Mouse (Mus musculus) inflammation-experienced regulatory T-cells, adult 6 months (primary cell): Measurements from ENCODE around the gene Zfp651. TPM values are rescaled to one million over a fixed set of nuclear protein-coding genes. Genes with fewer than 3 reads are reported as not detected.

Experiments
- ATAC-seq: one replicate; pipeline ENCODE4 v1.8.0; 2017
- polyA plus RNA-seq, 3 experiments: library from polyadenylated mRNA; unstranded; fragments of 100-300 nt; shearing (Covaris generic); gene quantifications; one replicate each; pipeline ENCODE4 v1.2.1; 2017

Zfp651 gene
- polyA plus RNA-seq = under 1 TPM in 2 of 3 experiments, not detected in 1; 0.23 to 0.24 TPM

DNA sequence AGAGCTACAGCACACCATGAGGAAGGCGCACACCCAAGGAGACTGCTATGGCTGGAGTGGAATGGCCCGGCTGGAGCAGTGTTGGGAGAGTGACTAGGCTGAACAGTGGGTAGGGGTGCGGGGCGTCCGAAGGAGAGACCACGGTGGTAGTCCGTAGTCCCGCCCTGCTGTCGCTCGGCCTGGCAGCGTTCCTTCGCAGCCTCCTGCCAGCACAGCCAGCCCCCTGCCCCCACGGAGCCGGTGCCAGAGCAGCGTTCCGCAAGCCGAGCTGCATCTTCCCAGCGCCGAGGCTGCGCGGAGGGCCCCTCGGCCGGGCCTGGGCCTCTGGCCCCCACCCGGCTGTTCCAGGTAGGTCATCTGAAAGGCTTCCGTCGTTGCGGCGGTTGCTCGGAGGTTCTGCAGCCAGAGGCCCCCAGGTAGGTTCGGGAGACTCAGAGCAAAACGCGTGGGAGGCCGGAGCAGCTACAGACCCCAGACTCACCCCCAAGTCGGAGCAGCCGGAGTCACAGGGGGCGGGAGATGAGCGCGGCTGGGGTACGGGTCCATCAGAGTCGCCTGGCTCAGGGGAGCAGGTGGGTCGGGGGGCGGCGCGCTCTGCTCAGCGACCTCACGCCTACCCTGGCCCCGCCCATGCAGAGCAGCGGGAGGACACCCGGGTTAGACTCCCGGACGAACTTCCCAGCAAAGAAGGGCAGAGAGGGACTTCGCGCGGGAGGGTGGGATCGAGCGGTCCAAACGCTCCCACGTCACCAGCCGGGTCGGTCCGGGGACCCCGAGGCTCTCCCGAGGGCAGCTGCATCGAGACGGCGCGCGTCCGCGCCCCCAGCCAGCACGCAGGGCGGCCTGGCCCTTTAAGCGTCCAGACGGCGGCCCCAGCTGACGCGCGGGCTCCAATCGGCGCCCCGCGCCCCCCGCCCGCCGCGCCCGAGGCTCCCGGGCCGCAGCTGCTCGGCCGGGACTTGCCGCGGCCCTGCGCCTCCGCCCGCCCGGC, at the start of gene Zfp651:
Gene Zfp651 (plus strand): TSS at position 240 of the 991 bp plus-strand sequence.
- no peak for ATAC-seq

GRCm38 (mm10) chr9:121709898-121710583, 49.1 kb upstream of the Zfp651 start, which contains the start of gene Ss18l2:
Ss18l2 (plus strand) TSS chr9:121710329.
- ATAC-seq = peak; percentile 94

GRCm38 (mm10) chr9:121710584-121710975, 48.5 kb upstream of the Zfp651 start:
- ATAC-seq = peak; percentile 19

GRCm38 (mm10) chr9:121717048-121717447, 42.1 kb upstream of the Zfp651 start:
- no peak for ATAC-seq

DNA sequence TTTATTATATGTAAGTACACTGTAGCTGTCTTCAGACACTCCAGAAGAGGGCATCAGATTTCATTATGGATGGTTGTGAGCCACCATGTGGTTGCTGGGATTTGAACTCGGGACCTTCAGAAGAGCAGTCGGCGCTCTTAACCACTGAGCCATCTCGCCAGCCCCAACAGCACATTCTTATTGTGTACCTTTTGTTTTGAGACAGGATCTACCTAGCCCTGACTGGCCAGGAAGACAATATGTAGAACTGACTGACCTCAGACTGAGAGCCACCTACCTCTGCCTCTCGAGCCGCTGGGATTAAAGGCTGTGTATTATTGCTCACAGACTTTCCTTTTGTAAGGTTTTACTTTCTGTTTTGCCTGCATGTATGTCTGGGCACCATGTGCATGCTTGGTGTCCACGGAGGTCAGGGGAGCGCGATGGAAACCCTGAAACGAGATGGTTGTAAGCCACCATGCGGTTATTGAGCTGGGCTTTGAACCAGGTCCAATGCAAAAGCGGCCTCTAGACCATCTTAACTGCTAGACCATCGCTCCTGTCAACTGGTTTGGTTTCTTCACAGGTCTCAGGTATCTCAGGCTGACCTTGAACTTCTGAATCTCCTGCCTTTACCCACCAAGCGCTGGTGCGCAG, 40.9 kb upstream of the Zfp651 start:
- peak; percentile 32 for ATAC-seq

DNA sequence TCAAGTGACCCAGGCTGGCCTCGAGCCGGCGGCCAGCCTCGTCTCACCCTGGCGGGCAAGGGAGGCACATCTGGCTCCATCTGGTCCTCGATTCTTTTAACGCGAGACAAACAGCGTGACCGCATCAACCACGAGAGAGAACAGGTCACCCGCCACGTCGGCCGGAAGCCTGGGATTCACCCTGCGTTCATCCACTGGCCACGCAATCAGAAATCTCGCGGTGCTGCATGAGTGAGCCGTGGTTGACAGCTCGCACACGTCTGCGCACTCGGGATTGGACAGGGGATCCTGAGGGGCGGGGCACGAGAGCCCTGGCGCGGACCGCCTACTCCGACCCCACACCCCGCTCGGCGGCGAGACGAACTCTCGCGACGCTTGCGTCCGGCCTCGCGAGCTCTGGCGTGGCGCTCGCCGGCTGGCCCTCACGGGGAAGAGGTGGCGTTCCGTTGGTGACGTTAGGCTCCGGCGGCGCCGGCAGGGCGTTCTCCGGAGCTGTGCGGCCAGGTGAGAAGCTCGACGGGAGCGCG, 40.3 kb upstream of the Zfp651 start, which contains the start of gene Nktr:
Gene Nktr (plus strand): TSS at position 378 of the 527 bp plus-strand sequence.
- ATAC-seq = peak; percentile 89

- peak; percentile 33 for ATAC-seq
Measured at GRCm38 (mm10) chr9:121719347-121720331, 39.5 kb upstream of the Zfp651 start.

DNA sequence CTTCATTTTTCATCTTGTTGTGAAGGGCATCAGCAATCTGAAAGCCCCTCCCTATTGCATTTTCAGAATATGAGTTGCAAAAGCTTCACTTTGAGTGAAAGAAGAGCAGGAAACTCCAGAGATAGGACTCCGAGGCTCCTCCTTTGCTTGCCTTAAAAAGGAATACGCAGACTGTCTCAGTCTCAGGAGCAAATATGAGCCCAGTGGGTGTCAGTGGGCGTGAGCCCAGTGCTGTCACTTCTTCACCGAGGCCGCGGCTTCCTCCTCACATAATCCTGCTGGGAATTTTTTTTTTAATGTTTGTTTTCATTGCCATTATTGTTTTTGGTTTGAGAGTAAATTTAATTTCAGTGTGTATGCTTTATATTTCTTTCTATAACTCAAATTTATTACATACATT, 18.6 kb upstream of the Zfp651 start:
- no peak for ATAC-seq

- ATAC-seq = peak; percentile 58
Measured at GRCm38 (mm10) chr9:121741168-121741567, 18.0 kb upstream of the Zfp651 start.

- no peak for ATAC-seq
Measured at GRCm38 (mm10) chr9:121744051-121744450, 15.1 kb upstream of the Zfp651 start.

DNA sequence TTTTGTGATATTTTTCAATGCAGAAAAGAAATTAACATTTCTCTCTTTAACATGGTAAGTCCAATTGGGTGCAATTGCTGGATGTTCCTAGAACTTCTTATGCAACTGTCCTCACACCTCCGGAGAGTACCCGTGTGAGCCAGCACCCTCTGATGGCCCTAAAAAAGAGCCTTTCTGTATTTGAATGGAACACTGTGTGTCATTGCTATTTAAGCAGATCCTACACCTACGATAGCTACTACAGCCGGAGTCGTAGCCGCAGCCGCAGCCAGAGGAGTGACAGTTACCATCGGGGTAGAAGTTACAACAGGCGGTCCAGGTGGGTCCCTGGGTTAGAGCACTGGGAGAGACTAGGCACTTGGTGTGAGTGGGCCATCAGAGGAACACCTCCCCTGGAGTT, 6.4 kb upstream of the Zfp651 start:
- no peak for ATAC-seq

- no peak for ATAC-seq
Measured at GRCm38 (mm10) chr9:121754624-121755023, 4.5 kb upstream of the Zfp651 start.

- ATAC-seq = no peak
Measured at GRCm38 (mm10) chr9:121756785-121757184, 2.3 kb upstream of the Zfp651 start.

DNA sequence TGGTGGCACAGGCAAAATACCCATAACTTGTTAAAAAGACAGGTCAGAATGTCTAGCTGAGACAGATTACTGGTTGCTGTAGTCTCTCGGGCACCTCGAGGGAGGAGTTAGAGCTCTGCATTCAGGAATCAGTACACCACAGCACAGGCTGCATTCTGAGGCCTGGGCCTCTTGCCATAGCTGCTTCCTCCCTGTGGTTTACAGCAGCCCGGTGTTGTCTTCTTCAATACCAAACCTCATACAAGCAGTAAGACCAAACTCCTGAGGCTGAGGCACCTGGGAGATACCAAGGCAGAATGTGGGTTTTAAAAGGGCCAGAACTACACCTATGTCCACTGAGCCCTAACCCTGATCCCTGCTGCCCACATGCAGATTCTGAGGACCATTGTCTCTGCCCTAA, 1.7 kb upstream of the Zfp651 start:
- peak; percentile 51 for ATAC-seq

DNA sequence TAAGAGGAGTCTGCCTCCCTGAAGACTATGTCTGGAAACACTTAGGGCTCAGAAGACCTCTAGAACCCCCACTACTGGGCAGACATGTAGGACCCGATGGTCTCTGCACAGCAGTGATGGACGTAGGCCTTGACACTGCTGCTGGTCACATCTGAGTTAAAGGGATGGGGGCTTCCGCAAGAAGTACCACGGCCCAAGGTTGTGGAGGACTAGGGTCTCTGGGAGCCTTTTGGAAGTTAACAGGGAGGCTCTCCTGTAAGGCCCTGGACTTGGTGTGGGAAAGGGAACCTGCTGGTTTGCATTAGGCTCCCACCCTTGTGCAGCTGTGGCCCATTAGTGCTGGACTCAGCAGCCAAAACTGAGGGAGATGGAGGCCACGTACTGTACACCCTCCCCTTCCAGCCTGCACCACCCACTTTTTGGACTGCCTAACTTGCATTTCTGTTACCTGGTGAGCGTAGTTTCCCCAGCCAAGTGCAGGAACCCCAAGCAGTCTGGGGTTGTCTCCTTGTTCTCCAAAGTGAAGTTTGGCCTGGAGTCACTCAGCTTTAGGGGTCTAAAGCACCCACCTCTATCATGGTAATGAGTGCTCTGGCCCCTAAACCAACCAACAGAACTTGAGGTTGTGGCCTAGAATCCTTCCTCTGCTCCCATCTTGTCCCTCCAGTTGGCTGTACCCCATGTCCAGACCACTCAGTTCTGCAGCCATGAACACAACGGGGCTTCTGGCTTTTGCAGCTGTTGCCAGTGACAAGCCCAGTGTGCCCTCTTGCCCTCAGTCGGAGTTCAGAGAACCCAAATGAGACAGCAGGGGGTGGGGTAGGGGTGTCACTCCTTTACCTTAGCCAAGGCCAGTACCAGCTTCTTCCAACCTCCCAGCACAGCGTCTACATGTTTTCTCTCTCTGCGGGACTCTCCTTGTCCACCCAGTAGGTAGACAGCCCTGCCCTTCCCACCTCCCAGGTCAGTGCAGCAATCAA, 1.0 kb upstream of the Zfp651 start:
- no peak for ATAC-seq

GRCm38 (mm10) chr9:121760271-121761090, 1.4 kb downstream of the Zfp651 start:
- no peak for ATAC-seq

DNA sequence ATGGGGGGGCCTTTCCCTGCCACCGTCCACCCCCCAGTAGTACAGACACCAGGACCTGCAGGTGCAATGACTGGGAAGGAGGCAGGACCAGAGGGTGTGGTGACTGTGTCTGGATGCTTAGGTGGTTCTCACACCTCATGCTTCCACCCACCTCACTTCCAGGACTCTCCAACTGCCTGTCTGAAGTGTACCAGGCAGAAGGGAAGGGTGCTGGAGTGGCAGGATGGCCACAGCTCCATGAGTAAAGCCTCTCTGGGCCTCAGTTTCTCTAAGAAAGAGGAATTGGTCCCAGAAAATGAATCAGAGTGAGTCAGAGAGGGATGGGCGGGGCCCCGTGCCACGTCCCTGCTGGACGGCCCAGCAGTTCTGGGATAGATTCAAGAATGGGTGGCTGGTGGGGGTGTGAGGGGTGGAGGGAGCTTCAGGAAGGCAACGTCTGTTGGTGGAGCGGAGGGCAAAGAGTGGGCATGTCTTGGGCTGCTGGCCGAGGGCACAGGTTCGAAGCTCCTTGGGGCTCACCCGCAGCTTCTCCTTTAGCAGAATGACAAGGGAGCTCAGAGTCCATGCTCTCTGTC, 2.0 kb downstream of the Zfp651 start:
- no peak for ATAC-seq

GRCm38 (mm10) chr9:121761787-121762186, 2.7 kb downstream of the Zfp651 start:
- no peak for ATAC-seq

DNA sequence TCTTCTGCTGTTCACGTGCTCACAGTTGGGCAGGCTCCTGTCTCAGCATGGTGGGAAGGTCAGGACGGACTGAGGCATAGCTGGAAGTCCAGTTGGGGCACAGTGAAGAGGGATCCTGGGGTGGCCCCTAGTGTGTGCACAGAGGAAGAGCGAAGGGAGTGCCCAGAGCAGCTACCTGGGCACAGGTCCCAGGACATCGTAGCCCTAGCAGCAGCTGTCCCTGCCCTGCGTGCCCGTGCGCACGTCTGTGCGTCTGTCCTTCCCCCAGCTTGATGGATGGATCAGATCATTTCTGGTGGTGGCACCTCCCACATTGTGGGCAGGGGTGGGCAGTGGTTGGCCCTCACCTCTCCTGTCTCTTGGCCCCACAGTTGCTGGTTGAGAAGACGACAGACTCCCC, 3.1 kb downstream of the Zfp651 start:
- no peak for ATAC-seq
